Mouse (Mus musculus): Measurements from ENCODE around the gene Unc93b1. TPM values are rescaled to one million over a fixed set of nuclear protein-coding genes. Genes with fewer than 3 reads are reported as not detected.

The Unc93b1 gene
- polyA plus RNA-seq, 1 experiment from 2014 or later, result 21.9 TPM

- WGBS, result 56% methylated on average over 3 of the region's 3 CpGs
- Histone ChIP-seq H3K36me3 (ENCODE audit: control insufficient read depth, insufficient read depth, low read length) (no peaks in the 10 kb centered on the region), H3K4me1 (replicated peaks; ENCODE audit: control insufficient read depth, insufficient read depth, low read length) (peaks cover 9% of the 10 kb centered on the region), H3K9ac (ENCODE audit: low read length) (no peak overlapping the region), H3K27me3 (ENCODE audit: control insufficient read depth, insufficient read depth, low read depth, low read length) (no peaks in the 10 kb centered on the region), H3K4me3 (ENCODE audit: low read length) (no peak overlapping the region), H3K27ac (ENCODE audit: low read length) (0 out of 2 replicates have a peak overlapping the region, but pooled peaks have one; percentile 24), H3K9me3 (ENCODE audit: control insufficient read depth, low read length) (no peaks in the 10 kb centered on the region), H3K4me2 (ENCODE audit: low read depth, low read length) (no peak overlapping the region)
- no peak for ATAC-seq (ENCODE audit: low read depth)
These were observed 60.5 kb downstream of the Unc93b1 start for GRCm38 (mm10) chr19:3995505-3995904.

- no peaks in the 10 kb centered on the region for H3K27me3 ChIP-seq (ENCODE audit: control insufficient read depth, insufficient read depth, low read depth, low read length)
- no peak overlapping the region for H3K4me3 ChIP-seq (ENCODE audit: low read length)
- H3K36me3 ChIP-seq (ENCODE audit: control insufficient read depth, insufficient read depth, low read length), result no peaks in the 10 kb centered on the region
- H3K4me2 ChIP-seq (ENCODE audit: low read depth, low read length), result no peak overlapping the region
- no peak overlapping the region for H3K9ac ChIP-seq (ENCODE audit: low read length)
- 47% methylated on average over 7 of the region's 7 CpGs for WGBS
- no peaks in the 10 kb centered on the region for H3K9me3 ChIP-seq (ENCODE audit: control insufficient read depth, low read length)
- peaks cover 12% of the 10 kb centered on the region for H3K4me1 ChIP-seq (replicated peaks; ENCODE audit: control insufficient read depth, insufficient read depth, low read length)
- no peak for ATAC-seq (ENCODE audit: low read depth)
- 0 out of 2 replicates have a peak overlapping the region, but pooled peaks have one; percentile 24 for H3K27ac ChIP-seq (ENCODE audit: low read length)
These were observed 61.1 kb downstream of the Unc93b1 start for GRCm38 (mm10) chr19:3996106-3996505.

- Histone ChIP-seq H3K9ac (ENCODE audit: low read length) (no peak overlapping the region), H3K4me3 (ENCODE audit: low read length) (no peak overlapping the region), H3K4me1 (replicated peaks; ENCODE audit: control insufficient read depth, insufficient read depth, low read length) (peaks cover 17% of the 10 kb centered on the region), H3K36me3 (ENCODE audit: control insufficient read depth, insufficient read depth, low read length) (no peaks in the 10 kb centered on the region), H3K4me2 (ENCODE audit: low read depth, low read length) (no peak overlapping the region), H3K27me3 (ENCODE audit: control insufficient read depth, insufficient read depth, low read depth, low read length) (no peaks in the 10 kb centered on the region), H3K27ac (ENCODE audit: low read length) (no peak overlapping the region), H3K9me3 (ENCODE audit: control insufficient read depth, low read length) (no peaks in the 10 kb centered on the region)
- 74% methylated on average over 8 of the region's 8 CpGs for WGBS
- no peak for ATAC-seq (ENCODE audit: low read depth)
These were observed 61.8 kb downstream of the Unc93b1 start for GRCm38 (mm10) chr19:3996747-3997146.

GRCm38 (mm10) chr19:3997231-3997630, 62.2 kb downstream of the Unc93b1 start:
- no peaks in the 10 kb centered on the region for H3K27me3 ChIP-seq (ENCODE audit: control insufficient read depth, insufficient read depth, low read depth, low read length)
- H3K36me3 ChIP-seq (ENCODE audit: control insufficient read depth, insufficient read depth, low read length), result no peaks in the 10 kb centered on the region
- no peaks in the 10 kb centered on the region for H3K9me3 ChIP-seq (ENCODE audit: control insufficient read depth, low read length)
- H3K4me1 ChIP-seq (replicated peaks; ENCODE audit: control insufficient read depth, insufficient read depth, low read length), result peaks cover 17% of the 10 kb centered on the region
- H3K4me3 ChIP-seq (ENCODE audit: low read length), result no peak overlapping the region
- no peak overlapping the region for H3K27ac ChIP-seq (ENCODE audit: low read length)
- 44% methylated on average over 8 of the region's 8 CpGs for WGBS
- H3K9ac ChIP-seq (ENCODE audit: low read length), result no peak overlapping the region
- no peak overlapping the region for H3K4me2 ChIP-seq (ENCODE audit: low read depth, low read length)
- ATAC-seq (ENCODE audit: low read depth), result no peak

DNA sequence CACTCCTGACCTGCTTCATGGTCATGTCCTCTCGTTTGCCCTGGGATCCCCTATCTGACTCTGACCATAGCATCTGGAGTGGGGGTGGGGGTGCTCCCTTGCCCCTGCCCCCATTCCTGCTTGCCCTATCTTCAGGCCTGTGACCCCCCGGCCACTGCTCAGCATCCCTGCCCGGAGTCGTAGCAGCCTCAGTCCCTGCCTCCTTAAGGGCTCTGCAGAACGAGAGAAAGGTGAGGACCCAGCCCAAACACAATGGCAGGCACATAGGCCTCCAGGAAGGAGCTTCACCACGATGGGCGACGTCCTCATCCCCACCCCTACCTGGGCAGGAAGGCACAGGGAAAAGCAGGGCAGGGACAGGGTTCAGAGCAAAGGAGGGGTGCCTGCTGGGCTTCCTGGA, 63.3 kb downstream of the Unc93b1 start:
- 62% methylated on average over 8 of the region's 8 CpGs for WGBS
- peaks cover 17% of the 10 kb centered on the region for H3K4me1 ChIP-seq (replicated peaks; ENCODE audit: control insufficient read depth, insufficient read depth, low read length)

More for the DNA sequence above, 63.3 kb downstream of the Unc93b1 start:
- ATAC-seq (ENCODE audit: low read depth), result no peak
- no peak overlapping the region for H3K4me2 ChIP-seq (ENCODE audit: low read depth, low read length)
- H3K27me3 ChIP-seq (ENCODE audit: control insufficient read depth, insufficient read depth, low read depth, low read length), result no peaks in the 10 kb centered on the region
- no peaks in the 10 kb centered on the region for H3K9me3 ChIP-seq (ENCODE audit: control insufficient read depth, low read length)
- no peak overlapping the region for H3K4me3 ChIP-seq (ENCODE audit: low read length)
- H3K36me3 ChIP-seq (ENCODE audit: control insufficient read depth, insufficient read depth, low read length), result no peaks in the 10 kb centered on the region
- no peak overlapping the region for H3K27ac ChIP-seq (ENCODE audit: low read length)
- no peak overlapping the region for H3K9ac ChIP-seq (ENCODE audit: low read length)

Other genes with a start within 250 kb of the Unc93b1 start
- 7.4 and 7.8 TPM in 2 replicates for gene Lrp5, start 248.6 kb upstream of the Unc93b1 start, polyA plus RNA-seq (2015; fragmentation: Nextera tagmentation; extraction: Ambion mirVana)
- gene 1810055G02Rik, start 226.9 kb upstream of the Unc93b1 start, polyA plus RNA-seq (2015; fragmentation: Nextera tagmentation; extraction: Ambion mirVana), result 28.3 and 32.4 TPM in 2 replicates
- 28.1 and 29.5 TPM in 2 replicates for gene Kmt5b, start 167.8 kb upstream of the Unc93b1 start, polyA plus RNA-seq (2015; fragmentation: Nextera tagmentation; extraction: Ambion mirVana)
- gene Chka, start 83.4 kb upstream of the Unc93b1 start, polyA plus RNA-seq (2015; fragmentation: Nextera tagmentation; extraction: Ambion mirVana), result 56.8 and 60.0 TPM in 2 replicates
- 56.8 and 60.5 TPM in 2 replicates for gene Tcirg1, start 28.1 kb upstream of the Unc93b1 start, polyA plus RNA-seq (2015; fragmentation: Nextera tagmentation; extraction: Ambion mirVana)
- 285 and 290 TPM in 2 replicates for gene Ndufs8, start 22.4 kb upstream of the Unc93b1 start, polyA plus RNA-seq (2015; fragmentation: Nextera tagmentation; extraction: Ambion mirVana)
- gene Aldh3b1, start 5.4 kb upstream of the Unc93b1 start, polyA plus RNA-seq (2015; fragmentation: Nextera tagmentation; extraction: Ambion mirVana), result 5.4 and 5.9 TPM in 2 replicates
- 0.18 and 0.24 TPM in 2 replicates for gene Aldh3b3, start 23.5 kb downstream of the Unc93b1 start, polyA plus RNA-seq (2015; fragmentation: Nextera tagmentation; extraction: Ambion mirVana)
- gene Aldh3b2, start 37.1 kb downstream of the Unc93b1 start, polyA plus RNA-seq (2015; fragmentation: Nextera tagmentation; extraction: Ambion mirVana), result 1.8 and 2.0 TPM in 2 replicates
- gene Acy3, start 51.4 kb downstream of the Unc93b1 start, polyA plus RNA-seq (2015; fragmentation: Nextera tagmentation; extraction: Ambion mirVana), result 11.9 and 13.3 TPM in 2 replicates
- 0.11 TPM in 1 of 2 replicates, not detected in the other for gene Tbx10, start 57.6 kb downstream of the Unc93b1 start, polyA plus RNA-seq (2015; fragmentation: Nextera tagmentation; extraction: Ambion mirVana)
- 21.8 and 22.0 TPM in 2 replicates for gene Nudt8, start 65.4 kb downstream of the Unc93b1 start, polyA plus RNA-seq (2015; fragmentation: Nextera tagmentation; extraction: Ambion mirVana)
- 2.4 and 2.5 TPM in 2 replicates for gene Gm49405, start 65.4 kb downstream of the Unc93b1 start, polyA plus RNA-seq (2015; fragmentation: Nextera tagmentation; extraction: Ambion mirVana)
- gene Doc2g, start 68.1 kb downstream of the Unc93b1 start, polyA plus RNA-seq (2015; fragmentation: Nextera tagmentation; extraction: Ambion mirVana), result 3.8 and 3.9 TPM in 2 replicates
- 177 and 184 TPM in 2 replicates for gene Ndufv1, start 77.6 kb downstream of the Unc93b1 start, polyA plus RNA-seq (2015; fragmentation: Nextera tagmentation; extraction: Ambion mirVana)
- gene Gstp1, start 102.8 kb downstream of the Unc93b1 start, polyA plus RNA-seq (2015; fragmentation: Nextera tagmentation; extraction: Ambion mirVana), result 432 and 433 TPM in 2 replicates
- 3.5 and 5.0 TPM in 2 replicates for gene Gstp2, start 110.8 kb downstream of the Unc93b1 start, polyA plus RNA-seq (2015; fragmentation: Nextera tagmentation; extraction: Ambion mirVana)
- gene Gstp3, start 124.4 kb downstream of the Unc93b1 start, polyA plus RNA-seq (2015; fragmentation: Nextera tagmentation; extraction: Ambion mirVana), result 0.85 and 1.9 TPM in 2 replicates
- gene Cabp2, start 146.4 kb downstream of the Unc93b1 start, polyA plus RNA-seq (2015; fragmentation: Nextera tagmentation; extraction: Ambion mirVana), result not detected in 2 replicates
- gene Cdk2ap2, start 162.0 kb downstream of the Unc93b1 start, polyA plus RNA-seq (2015; fragmentation: Nextera tagmentation; extraction: Ambion mirVana), result 111 and 128 TPM in 2 replicates
- gene Pitpnm1, start 164.8 kb downstream of the Unc93b1 start, polyA plus RNA-seq (2015; fragmentation: Nextera tagmentation; extraction: Ambion mirVana), result 12.6 and 14.4 TPM in 2 replicates
- 102 TPM in 2 replicates for gene Aip, start 190.7 kb downstream of the Unc93b1 start, polyA plus RNA-seq (2015; fragmentation: Nextera tagmentation; extraction: Ambion mirVana)
- not detected in 2 replicates for gene Gpr152, start 204.6 kb downstream of the Unc93b1 start, polyA plus RNA-seq (2015; fragmentation: Nextera tagmentation; extraction: Ambion mirVana)
- 0.16 TPM in 1 of 2 replicates, not detected in the other for gene Cabp4, start 208.8 kb downstream of the Unc93b1 start, polyA plus RNA-seq (2015; fragmentation: Nextera tagmentation; extraction: Ambion mirVana)
- gene Coro1b, start 213.4 kb downstream of the Unc93b1 start, polyA plus RNA-seq (2015; fragmentation: Nextera tagmentation; extraction: Ambion mirVana), result 174 and 184 TPM in 2 replicates
- 4.6 and 14.2 TPM in 2 replicates for gene Ptprcap, start 218.4 kb downstream of the Unc93b1 start, polyA plus RNA-seq (2015; fragmentation: Nextera tagmentation; extraction: Ambion mirVana)
- 51.6 and 52.7 TPM in 2 replicates for gene Rps6kb2, start 228.2 kb downstream of the Unc93b1 start, polyA plus RNA-seq (2015; fragmentation: Nextera tagmentation; extraction: Ambion mirVana)
- gene Carns1, start 240.3 kb downstream of the Unc93b1 start, polyA plus RNA-seq (2015; fragmentation: Nextera tagmentation; extraction: Ambion mirVana), result 2.5 and 3.2 TPM in 2 replicates